Mouse (Mus musculus) c-Kit-positive CD71-negative TER-119-negative erythroid progenitor cells, embryonic 14.5 days (primary cell): ENCODE data around the gene Fam170b.

ENCODE experiments used
- DNase-seq: peaks from one replicate; pipeline ENCODE4 v3.0.0-alpha.2; 2013; ENCODE audit warnings: low read depth

Gene Fam170b

DNA sequence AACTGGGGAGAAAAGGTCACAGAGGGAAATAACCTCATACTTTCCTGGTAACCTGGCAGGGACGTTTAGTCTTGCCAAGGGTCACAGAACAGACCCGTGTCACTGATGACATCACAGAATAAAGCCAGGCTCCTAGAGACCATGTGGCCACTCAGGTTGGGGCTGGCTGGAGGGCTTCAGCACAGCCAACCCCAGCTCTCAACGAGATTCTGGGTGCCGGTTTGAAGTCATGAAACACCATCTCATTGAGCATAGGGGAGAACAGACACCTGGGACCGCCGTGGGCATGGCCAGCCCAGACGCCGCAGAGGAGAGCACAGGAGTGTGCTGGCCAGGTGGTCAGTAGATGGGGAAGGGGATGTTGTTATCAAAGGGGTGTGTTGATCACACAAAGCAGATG, at the start of gene Fam170b:
TSS of gene Fam170b (plus strand) at position 116 of the 400 bp plus-strand sequence.
- no peak for DNase-seq

DNA sequence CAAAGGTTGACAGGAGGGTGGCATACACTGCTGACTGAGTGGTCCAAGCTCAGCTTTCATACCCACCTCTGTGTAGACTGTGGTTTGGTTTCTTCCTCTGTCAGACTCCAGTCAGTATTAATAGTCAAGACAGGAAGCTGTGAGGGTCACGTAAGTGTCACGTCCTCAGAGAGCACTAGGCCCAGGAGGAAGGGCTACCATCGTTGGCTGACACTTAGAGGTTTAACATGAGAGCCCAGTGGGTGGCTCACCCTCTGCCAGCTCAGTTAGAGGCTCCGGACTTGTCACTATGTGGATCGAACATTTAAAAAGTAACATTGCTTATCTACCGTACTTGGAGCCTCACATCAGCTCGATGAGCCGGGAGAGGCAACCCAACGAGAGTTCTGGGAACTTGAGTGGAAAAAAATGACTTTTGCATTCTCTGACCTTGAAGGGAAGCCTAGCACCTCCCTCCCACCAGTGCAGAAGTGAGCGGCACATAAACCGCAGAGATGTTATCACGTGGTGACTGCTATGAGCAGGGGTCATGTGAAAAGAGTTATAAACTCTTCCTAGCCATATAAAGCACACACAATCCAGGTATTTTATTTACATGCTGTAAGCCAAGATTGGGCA, 49.5 kb upstream of the Fam170b start:
- DNase-seq: no peak

DNA sequence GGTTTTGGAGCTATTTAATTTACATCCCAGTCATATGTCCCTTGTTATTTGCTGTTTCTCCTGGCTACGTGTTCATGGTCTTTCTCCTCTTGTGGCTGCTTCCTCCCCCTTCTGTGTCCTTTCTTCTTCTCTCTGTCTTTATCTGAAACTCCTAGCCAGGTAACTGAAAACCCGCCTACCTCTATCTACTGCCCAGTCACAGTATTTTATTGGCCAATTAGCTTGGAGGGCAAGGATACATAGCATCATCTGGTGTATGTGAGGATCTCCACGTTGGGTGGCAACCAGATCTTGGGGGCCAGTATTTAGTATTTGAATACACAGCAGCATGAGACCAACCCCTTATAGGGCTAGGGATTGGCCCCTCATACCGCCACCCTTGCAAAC, 49.0 kb upstream of the Fam170b start:
- no peak for DNase-seq

DNA sequence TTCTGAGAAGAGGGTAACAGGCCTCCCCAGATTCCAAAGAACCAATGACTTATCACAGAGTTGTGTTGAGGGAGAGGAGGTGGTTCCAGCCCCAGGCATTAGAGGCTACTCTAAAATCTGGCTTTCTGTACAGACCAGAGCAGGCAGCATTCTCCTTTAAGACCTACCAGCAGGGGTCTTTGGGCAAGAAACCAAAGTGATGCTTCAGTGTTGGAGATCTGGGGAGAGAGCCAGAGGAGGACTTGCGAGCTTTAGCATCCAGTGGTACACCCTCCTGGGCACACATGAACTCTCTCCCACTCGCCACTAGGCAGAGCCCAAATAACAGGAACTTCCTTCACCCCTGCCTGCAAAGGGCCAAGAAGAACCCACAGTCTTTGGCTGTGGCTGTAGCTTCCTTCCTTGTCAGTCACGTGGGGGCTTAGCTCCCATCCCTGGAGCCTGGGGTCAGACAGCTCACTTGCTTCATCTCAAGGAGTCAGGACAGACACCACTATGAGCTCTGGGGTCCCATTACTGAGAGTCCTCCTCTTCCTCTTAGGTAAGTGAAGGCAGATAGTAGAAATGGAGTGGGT, 48.1 kb upstream of the Fam170b start, which contains the start of gene Tmem273:
TSS of gene Tmem273 (plus strand) at position 408 of the 575 bp plus-strand sequence.
- no peak for DNase-seq

GRCm38 (mm10) chr14:32787691-32788090, 46.1 kb upstream of the Fam170b start:
- no peak for DNase-seq

DNA sequence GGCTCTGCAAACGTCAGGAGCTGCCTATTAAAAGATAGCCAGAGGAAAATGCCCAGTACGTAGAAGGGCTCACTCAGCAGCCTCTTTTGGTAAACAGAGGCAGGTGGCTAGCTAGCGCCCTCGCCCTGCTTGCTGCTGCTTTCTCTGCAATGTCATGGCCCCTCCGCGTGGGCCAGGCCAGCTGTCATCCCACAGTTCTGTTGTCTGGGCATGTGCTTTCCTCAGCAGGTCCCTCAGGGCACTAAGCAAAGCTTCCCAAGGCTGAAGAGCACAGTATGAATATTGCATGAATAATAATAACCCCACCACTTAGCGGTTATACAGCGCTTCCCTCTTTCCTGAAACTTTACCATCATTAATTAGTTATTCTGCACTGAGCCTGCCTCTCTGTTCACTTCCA, 37.4 kb upstream of the Fam170b start:
- DNase-seq: no peak

- DNase-seq: no peak
These were observed 36.0 kb upstream of the Fam170b start for GRCm38 (mm10) chr14:32797803-32798202.

DNA sequence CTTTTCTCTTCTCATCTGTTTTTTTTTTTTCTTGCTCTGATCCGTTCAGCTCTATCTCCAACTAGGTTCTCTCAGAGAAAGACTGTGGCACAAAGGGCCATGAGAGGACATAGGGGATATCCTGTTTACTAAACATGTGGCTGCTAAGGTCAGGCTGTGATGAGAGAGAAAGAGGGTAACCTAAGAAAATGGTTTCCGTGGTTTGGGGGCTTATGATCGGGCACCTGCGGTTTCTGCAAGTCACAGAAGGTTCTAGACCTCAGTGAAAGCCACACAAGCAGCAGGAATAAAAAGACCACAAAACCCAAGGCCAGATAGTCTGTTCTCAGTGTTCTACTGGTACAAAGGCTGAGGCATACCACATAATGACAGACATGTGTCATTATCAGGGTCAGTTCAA, 35.4 kb upstream of the Fam170b start:
- no peak for DNase-seq

- no peak for DNase-seq
These were observed 33.7 kb upstream of the Fam170b start for GRCm38 (mm10) chr14:32800048-32800447.

- no peak for DNase-seq
These were observed 32.6 kb upstream of the Fam170b start for GRCm38 (mm10) chr14:32801016-32801661.

DNA sequence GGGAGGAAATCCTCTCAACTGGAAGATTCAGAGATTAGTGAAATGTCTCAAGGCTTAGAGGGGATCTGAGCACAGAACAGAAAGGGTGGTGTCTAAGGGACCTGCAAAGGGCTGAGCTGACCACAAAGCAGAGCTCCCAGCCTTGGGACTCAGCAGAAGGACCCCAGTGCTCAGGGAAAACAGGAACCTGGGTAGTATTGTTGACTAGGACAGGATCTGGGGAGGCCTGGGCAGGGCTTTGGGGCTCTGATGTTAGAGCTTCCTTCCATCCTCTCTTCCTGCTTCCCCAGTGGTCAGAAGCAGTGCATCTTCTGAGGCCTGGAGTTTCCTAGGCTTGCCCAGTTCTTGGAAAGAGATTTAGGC, 32.1 kb upstream of the Fam170b start:
- DNase-seq: no peak

DNA sequence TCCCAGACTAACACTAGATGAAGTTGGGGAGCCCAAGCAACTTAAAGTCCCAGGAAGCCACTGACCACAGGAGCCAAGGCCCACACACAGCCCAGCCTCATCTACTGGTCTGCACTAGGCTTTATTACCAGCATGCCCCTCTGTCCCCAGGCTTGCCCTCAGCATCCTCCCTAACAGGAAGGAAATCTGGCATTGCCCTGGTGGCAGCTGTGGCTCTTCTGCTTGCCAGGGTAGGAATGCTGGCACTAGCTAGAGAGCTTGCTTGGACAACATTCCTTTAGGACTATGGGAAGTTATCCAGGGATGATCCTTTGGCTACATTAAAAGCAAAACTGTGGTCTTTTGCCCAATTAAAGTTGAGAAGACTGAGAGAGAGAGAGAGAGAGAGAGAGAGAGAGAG, 23.7 kb upstream of the Fam170b start:
- no peak for DNase-seq

- DNase-seq: no peak
These were observed 21.3 kb upstream of the Fam170b start for GRCm38 (mm10) chr14:32812429-32812828.

DNA sequence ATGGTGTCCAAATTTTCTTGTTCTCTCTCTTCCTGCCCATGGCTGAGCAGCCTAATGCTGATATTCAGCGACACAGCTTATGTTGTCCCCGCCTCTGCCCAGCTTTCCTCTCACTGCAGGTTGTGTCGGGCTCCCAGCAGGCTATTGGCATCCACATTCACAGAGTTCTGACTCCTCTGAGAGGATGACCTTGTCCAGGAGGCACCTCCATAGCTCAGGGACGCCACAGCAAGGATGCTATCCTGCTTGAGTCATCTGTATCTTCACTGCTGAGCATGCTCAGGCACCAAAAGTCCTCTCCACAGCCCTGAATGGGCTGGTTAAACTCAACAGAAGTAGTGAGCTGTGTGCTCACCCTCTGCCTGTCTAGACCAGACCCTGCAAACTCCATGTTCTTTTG, 18.8 kb upstream of the Fam170b start:
- DNase-seq: no peak

DNA sequence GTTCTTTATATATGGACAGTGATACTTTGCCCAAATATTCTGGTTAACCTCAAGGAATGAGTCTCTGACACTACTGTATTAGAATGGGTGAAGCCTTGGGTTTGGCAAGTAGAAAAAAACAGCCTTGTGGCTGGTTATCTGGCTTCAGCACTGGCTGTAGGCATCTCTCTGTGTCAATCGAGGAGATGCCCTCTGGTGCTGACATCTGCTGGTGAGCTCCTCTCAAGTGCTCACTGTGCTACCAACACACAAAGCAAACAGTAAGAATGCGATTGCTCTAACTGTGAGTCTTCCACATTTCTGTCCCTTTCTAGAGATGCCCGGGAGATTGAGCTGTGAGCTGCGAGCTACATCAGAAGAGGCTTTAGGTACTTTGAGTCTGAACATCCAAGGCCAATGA, 17.2 kb upstream of the Fam170b start:
- DNase-seq: no peak

DNA sequence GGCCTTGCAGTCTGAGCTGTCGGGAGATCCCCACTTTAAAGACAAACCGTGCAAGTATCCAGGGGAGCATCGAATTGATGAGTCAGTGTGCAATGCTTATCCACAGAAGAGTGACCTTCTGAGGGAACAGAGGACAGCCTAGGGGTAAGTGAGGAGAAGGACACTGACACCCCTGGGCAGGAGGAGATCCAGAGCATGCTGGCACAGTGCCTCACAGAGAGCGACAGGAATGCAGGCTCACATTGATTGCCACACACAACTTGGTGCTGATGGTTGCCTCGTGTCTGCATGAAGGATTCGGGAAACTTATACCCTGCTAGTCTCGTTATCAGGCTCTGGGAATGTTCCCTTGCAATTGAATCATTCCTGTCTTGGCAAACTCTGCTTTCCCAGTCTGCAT, 16.5 kb upstream of the Fam170b start:
- no peak for DNase-seq

DNA sequence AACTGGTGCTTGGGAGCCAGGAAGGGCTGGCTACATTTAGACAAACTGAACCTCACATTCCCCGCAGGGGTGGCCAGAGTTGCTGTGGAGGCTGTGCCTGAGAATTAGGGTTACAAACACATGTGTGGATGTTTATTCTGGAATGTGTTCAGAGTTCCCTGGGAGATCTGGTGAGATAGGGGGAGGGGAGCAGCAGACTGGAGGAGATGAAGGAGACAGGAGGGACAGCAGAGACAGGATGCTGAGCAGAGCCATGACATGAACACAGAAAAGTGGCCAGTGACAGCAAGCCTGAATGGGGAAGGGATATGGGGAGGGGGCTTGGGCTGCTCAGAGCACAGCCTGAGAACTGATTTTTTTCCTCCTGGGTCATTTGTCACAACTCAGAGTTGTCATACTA, 14.5 kb upstream of the Fam170b start:
- DNase-seq: no peak

- no peak for DNase-seq
These were observed 10.9 kb upstream of the Fam170b start for GRCm38 (mm10) chr14:32822812-32823211.

DNA sequence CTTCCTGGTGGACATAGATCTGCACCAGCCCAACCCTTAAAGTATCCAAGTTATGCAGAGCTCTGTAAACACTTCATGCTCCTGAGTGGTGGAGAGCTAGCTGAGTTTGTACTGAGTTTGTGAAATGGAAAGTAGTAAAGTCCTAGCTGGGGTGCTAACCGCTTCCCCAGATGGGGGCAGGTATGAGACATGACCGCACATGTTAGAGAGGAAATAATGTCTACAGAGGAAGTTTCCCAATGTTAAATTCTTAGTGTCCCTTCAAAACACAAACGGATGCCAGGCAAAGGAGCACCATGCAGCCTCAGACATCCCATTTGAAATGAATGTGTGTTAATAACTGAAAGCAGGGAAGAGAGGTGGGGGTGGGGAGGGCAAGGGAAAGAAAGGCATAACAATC, 9.9 kb upstream of the Fam170b start:
- no peak for DNase-seq

- DNase-seq: no peak
These were observed 9.3 kb upstream of the Fam170b start for GRCm38 (mm10) chr14:32824267-32825150.

GRCm38 (mm10) chr14:32825426-32826032, 8.2 kb upstream of the Fam170b start:
- DNase-seq: no peak

- no peak for DNase-seq
These were observed 6.6 kb upstream of the Fam170b start for GRCm38 (mm10) chr14:32827165-32827564.
